Mouse (Mus musculus) lung, postnatal 0 days (tissue): Measurements from ENCODE around the gene Hsf2.

Experiments
- CTCF ChIP-seq: IDR thresholded peaks from 2 replicates; pipeline ENCODE4 v1.5.1; 2016; ENCODE audit warnings: antibody characterized with exemption, mild to moderate bottlenecking
- EP300 ChIP-seq: IDR thresholded peaks from 2 replicates; pipeline ENCODE4 v1.6.1; 2016; ENCODE audit warnings: antibody characterized with exemption, mild to moderate bottlenecking, control low read depth

GRCm38 (mm10) chr10:57448051-57448716, 38.0 kb upstream of the Hsf2 start:
- TF ChIP-seq CTCF: peak; percentile 82
- no peak for TF ChIP-seq EP300
